Mouse (Mus musculus) liver, embryonic 14.5 days (tissue): Measurements from ENCODE around the gene Camk2n1. TPM values are rescaled to one million over a fixed set of nuclear protein-coding genes. Genes with fewer than 3 reads are reported as not detected.

ENCODE experiments used
- ATAC-seq: fragments of 200-750 bp; cut with Nextera tagmentation; 2 replicates; pipeline ENCODE4 v1.8.0; 2017; ENCODE audit warnings: moderate number of reproducible peaks, mild to moderate bottlenecking, moderate library complexity; ENCODE audit not compliant: insufficient read depth
- DNase-seq, 3 experiments: peaks; one replicate each; pipeline ENCODE4 v3.0.0-alpha.2; 2012 to 2013; ENCODE audit warnings: low read depth in 3 of 3, low spot score in 3 of 3
- H3K27ac ChIP-seq: fragments of 300-500 bp; sonication (generic); 2 replicates; pipeline ENCODE4 v1.5.1; 2014; ENCODE audit warnings: moderate library complexity, mild to moderate bottlenecking, control low read depth, inconsistent platforms
- H3K27me3 ChIP-seq: fragments of 300-500 bp; sonication (generic); 2 replicates; pipeline ENCODE4 v1.6.1; 2014; ENCODE audit warnings: mild to moderate bottlenecking, low read length, moderate library complexity; ENCODE audit not compliant: control insufficient read depth, insufficient read depth
- H3K36me3 ChIP-seq: fragments of 300-500 bp; sonication (generic); replicated peaks from 2 replicates; pipeline ENCODE4 v1.6.1; 2014; ENCODE audit warnings: low read depth; ENCODE audit not compliant: control insufficient read depth, insufficient read depth
- H3K4me1 ChIP-seq, 2 experiments: fragments of 200-500 bp in 1 of 2; fragments of 300-500 bp in 1 of 2; sonication (generic) in 1 of 2; replicated peaks; 2 replicates each; pipeline ENCODE4 v1.6.1; 2012 to 2014; ENCODE audit warnings: antibody characterized with exemption in 1 of 2, inconsistent platforms in 1 of 2, low read length in 1 of 2; ENCODE audit not compliant: control insufficient read depth in 2 of 2, insufficient read depth in 2 of 2
- H3K4me2 ChIP-seq: fragments of 300-500 bp; sonication (generic); 2 replicates; pipeline ENCODE4 v1.6.1; 2014; ENCODE audit warnings: low read depth, mild to moderate bottlenecking, control low read depth, moderate library complexity
- H3K4me3 ChIP-seq, 2 experiments: fragments of 200-500 bp in 1 of 2; fragments of 300-500 bp in 1 of 2; sonication (generic) in 1 of 2; 2 replicates each; pipeline ENCODE4 v1.5.1; 2012 to 2014; ENCODE audit warnings: low read depth in 2 of 2, low read length in 2 of 2, mild to moderate bottlenecking in 2 of 2, control low read depth in 1 of 2, inconsistent platforms in 1 of 2, moderate library complexity in 1 of 2; ENCODE audit not compliant: insufficient read depth in 1 of 2
- H3K9ac ChIP-seq: fragments of 300-500 bp; sonication (generic); replicated peaks from 2 replicates; pipeline ENCODE4 v1.6.1; 2014; ENCODE audit warnings: mild to moderate bottlenecking, control low read depth, moderate library complexity
- H3K9me3 ChIP-seq: fragments of 300-500 bp; sonication (generic); 2 replicates; pipeline ENCODE4 v1.6.1; 2016; ENCODE audit warnings: low read length, mixed read lengths; ENCODE audit not compliant: control insufficient read depth
- CTCF ChIP-seq: IDR thresholded peaks from 2 replicates; pipeline ENCODE4 v1.5.1; 2016; ENCODE audit warnings: antibody characterized with exemption, low read depth, control low read depth
- EP300 ChIP-seq: IDR thresholded peaks from 2 replicates; pipeline ENCODE4 v1.6.1; 2016; ENCODE audit warnings: antibody characterized with exemption, low read depth
- WGBS: fragments of 180-500 bp; shearing (Covaris S2); extraction: QIAGEN DNeasy Blood & Tissue Kit; methylation state at CpG from one replicate; pipeline ENCODE4 v1.1.7; 2014; ENCODE audit not compliant: insufficient replicate concordance; 5-methylcytosine and 5-hydroxymethylcytosine counted together
- polyA plus RNA-seq, 2 experiments: library from polyadenylated mRNA; depleted of rRNA in 1 of 2; stranded (reverse) in 1 of 2; unstranded in 1 of 2; fragments of >200 nt; fragmentation: Nextera tagmentation in 1 of 2; extraction: Ambion mirVana in 1 of 2; gene quantifications; 2 replicates each; pipeline versions ENCODE4 v1.2.1 to v1.2.3; 2012 to 2014

The Camk2n1 gene
- polyA plus RNA-seq, 2 experiments = 1.1 to 2.6 TPM

DNA sequence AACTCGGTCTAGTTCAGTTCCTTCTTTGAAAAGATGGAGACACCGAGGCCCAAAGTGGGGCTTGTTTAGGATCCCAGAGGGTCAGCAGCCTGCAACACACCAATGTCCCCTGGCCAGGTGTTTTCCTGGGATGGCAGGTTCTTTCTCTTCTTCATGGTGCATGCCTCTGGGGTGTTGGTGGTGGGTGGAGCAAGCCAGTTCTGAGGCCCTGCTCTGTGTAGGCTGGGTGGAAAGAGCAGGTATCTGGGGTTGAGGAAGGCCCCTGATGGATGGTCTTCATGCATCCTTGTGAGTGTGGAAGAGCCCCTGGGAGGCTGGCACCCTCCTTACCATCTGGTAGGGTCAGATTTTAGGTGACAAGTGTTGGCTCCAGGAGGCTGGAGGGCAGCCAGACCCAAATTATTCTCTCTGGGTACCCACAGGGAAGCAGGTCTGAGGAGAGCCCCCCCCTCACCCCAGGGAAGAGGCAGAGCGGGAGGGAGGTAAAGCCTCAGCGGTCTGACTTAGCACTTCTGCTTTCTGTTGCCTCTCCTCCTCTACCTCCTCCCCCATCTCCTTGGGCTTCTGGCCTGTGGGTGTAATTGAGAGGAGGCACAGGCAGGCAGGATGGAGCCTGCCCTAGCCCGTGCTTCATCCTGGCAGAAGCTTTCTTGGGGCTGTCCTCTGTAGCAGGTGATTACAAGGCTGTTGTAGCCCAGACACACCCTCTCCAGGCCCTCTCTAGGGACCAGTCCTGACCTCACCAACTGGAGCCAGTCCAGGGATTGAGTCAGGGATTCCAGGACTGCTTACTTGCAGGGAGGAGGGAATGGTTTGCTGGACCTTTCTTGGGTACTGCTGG is 39.3 kb downstream of the Camk2n1 start:
- Histone ChIP-seq H3K9me3 (no peaks in the 10 kb centered on the region), H3K36me3 (no peaks in the 10 kb centered on the region), H3K4me2 (no peak overlapping the region), H3K4me3 (no peak overlapping the region), H3K27me3 (no peaks in the 10 kb centered on the region), H3K27ac (no peak overlapping the region), H3K9ac (no peak overlapping the region), H3K4me1 (no peaks in the 10 kb centered on the region)
- 14% methylated on average over 5 of the region's 5 CpGs for WGBS
- no peak for TF ChIP-seq CTCF
- no peak for TF ChIP-seq EP300
- ATAC-seq (no peak), DNase-seq (no peak)

DNA sequence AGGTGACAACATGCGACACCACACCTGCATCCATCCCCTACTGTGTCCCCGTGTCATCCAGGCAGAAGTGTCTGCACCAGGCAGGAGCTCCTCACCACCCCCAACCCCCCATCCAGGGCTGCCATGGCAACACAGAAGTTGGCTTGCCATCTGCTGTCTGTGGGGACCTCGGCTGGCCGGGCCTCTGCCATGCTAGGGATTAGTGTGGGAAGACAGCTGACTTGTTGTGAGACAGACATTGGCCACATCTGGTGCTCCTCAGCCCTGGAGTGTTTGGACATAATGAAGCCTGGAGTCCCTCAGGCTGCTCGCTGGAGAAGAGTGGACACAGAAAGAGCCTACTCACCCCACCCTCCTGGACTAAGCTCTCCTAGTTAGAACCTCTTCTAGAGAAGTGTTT is 40.8 kb downstream of the Camk2n1 start:
- ATAC-seq = no peak
- H3K27ac ChIP-seq = no peak overlapping the region
- H3K27me3 ChIP-seq = no peaks in the 10 kb centered on the region
- no peak for TF ChIP-seq CTCF
- TF ChIP-seq EP300 = no peak
- no peak overlapping the region for H3K4me2 ChIP-seq
- no peak overlapping the region for H3K9ac ChIP-seq
- H3K9me3 ChIP-seq = no peaks in the 10 kb centered on the region
- H3K4me3 ChIP-seq = no peak overlapping the region
- H3K36me3 ChIP-seq = no peaks in the 10 kb centered on the region
- 31% methylated on average over 5 of the region's 5 CpGs for WGBS
- no peak for DNase-seq
- H3K4me1 ChIP-seq = no peaks in the 10 kb centered on the region

DNA sequence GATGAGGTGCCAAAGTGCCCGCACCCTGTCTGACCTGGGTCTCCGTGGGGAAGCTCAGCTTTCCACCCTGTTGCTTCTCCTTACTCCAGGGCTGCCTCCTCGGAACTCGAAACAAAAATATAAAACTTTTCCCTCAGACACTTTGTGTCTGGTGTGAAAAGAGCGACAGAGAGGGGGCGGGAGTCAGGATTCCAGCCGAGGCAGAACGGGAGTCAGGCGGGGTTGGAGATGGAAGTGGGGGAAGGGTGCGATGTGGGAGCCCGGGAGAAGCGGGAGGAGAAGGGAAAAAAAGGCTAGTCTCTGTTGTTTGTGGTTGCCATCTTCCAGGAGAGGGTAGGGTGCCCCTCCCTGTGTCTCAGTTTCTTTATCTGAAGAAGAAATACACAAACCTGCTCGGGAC is 41.7 kb downstream of the Camk2n1 start:
- ATAC-seq = no peak
- Histone ChIP-seq H3K4me3 (no peak overlapping the region), H3K9ac (no peak overlapping the region), H3K36me3 (no peaks in the 10 kb centered on the region), H3K4me2 (no peak overlapping the region), H3K27me3 (no peaks in the 10 kb centered on the region), H3K27ac (no peak overlapping the region), H3K9me3 (no peaks in the 10 kb centered on the region), H3K4me1 (no peaks in the 10 kb centered on the region)
- TF ChIP-seq EP300 = no peak
- no peak for TF ChIP-seq CTCF
- no peak for DNase-seq
- WGBS = 12% methylated on average over 13 of the region's 13 CpGs

DNA sequence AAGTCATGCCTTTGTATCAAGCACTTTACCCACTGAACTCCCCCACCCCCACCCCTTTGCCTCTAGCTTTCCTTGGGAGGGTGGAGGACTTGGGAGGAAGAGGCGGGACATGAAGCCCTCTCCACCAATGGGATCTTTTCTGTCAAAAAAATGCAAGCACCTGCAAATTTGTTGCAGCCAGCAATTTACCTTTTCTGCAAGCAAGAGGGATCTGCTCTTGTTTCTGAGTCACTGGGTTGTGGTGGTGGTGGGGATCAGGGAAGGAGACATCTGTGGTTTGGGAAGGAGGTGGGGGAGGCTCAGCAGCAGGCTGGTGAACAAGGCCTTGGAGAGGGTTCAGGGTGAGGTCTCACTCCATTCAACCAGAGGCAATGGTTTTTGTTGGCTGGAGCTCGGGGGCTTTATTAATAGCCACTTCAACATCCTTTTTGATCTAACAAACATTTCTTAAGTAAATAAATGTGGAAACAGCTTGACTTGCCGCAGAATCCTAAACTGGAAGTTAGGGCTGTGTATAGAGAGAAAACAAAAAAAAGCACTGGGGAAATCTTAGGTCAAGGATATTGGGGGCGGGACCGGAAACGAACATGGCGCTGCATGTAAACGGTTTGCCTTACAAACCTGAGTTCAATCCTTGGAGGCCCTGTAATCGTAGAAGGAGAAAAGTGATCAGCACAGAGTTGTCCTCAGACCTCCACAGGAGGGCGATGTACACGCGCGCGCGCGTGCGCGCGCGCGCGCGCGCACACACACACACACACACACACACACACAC is 42.8 kb downstream of the Camk2n1 start:
- Histone ChIP-seq H3K4me1 (no peaks in the 10 kb centered on the region), H3K4me3 (no peak overlapping the region), H3K36me3 (no peaks in the 10 kb centered on the region), H3K27ac (no peak overlapping the region), H3K4me2 (no peak overlapping the region), H3K27me3 (no peaks in the 10 kb centered on the region), H3K9me3 (no peaks in the 10 kb centered on the region), H3K9ac (no peak overlapping the region)
- no peak for ATAC-seq
- no peak for DNase-seq
- WGBS = 69% methylated on average over 24 of the region's 24 CpGs
- TF ChIP-seq EP300 (no peak), CTCF (no peak)

DNA sequence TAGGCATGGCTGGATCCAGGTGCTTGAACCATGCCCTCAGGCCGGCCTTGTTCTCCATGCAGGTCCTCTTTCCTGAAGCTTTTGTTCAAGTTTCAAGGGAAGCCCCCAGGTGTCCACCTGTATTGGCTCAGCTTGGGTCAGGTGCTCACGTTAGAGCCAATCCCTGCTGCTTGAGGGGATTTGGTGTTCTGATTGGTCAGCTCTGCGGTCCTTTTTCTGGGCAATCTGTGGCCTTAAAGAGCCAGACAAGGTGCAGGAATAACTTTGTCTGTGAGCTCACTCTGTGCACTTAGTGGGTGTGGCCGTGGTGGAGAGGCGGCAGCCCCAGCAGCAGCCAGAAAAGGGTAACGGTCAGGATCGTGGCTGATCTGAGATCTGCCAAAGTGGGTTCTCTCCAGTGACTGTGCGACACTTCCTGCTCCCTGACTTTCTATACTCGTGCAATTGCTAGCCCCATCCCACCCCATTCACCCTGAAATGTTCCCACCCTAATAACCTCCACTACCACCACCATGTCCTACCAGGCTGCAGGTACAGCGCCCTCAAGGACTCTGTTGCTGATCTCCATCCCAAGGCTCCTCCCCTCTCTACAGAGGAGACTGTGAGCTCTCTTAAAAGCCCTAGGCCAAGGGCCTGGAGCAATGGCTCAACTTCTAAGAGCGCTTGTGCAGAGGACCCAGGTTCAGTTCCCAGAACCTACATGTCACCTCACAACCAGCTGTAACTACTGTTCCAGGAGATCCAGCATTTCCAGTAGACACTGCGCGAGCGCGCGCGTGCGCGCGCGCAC is 45.9 kb downstream of the Camk2n1 start:
- Histone ChIP-seq H3K4me1 (no peaks in the 10 kb centered on the region), H3K4me3 (no peak overlapping the region), H3K27ac (no peak overlapping the region), H3K9ac (no peak overlapping the region), H3K9me3 (no peaks in the 10 kb centered on the region), H3K27me3 (peaks cover 5% of the 10 kb centered on the region), H3K36me3 (no peaks in the 10 kb centered on the region), H3K4me2 (no peak overlapping the region)
- WGBS = 65% methylated on average over 21 of the region's 21 CpGs
- DNase-seq = no peak
- no peak for ATAC-seq
- no peak for TF ChIP-seq EP300
- no peak for TF ChIP-seq CTCF
